Mouse (Mus musculus) liver, embryonic 13.5 days (tissue): ENCODE results near the gene Bank1. TPM values are rescaled to one million over a fixed set of nuclear protein-coding genes. Genes with fewer than 3 reads are reported as not detected.

Experiments
- ATAC-seq: fragments of 200-750 bp; cut with Nextera tagmentation; 2 replicates; pipeline ENCODE4 v1.8.0; 2017; ENCODE audit warnings: low read depth, mild to moderate bottlenecking, moderate number of reproducible peaks, moderate library complexity
- DNase-seq: peaks from one replicate; pipeline ENCODE4 v3.0.0; 2022
- H3K27ac ChIP-seq: fragments of 300-500 bp; sonication (generic); 2 replicates; pipeline ENCODE4 v1.5.1; 2015; ENCODE audit warnings: moderate library complexity, mild to moderate bottlenecking, inconsistent platforms
- H3K27me3 ChIP-seq: fragments of 300-500 bp; sonication (generic); 2 replicates; pipeline ENCODE4 v1.6.1; 2015; ENCODE audit warnings: mild to moderate bottlenecking, inconsistent platforms
- H3K36me3 ChIP-seq: fragments of 300-500 bp; sonication (generic); 2 replicates; pipeline ENCODE4 v1.6.1; 2015; ENCODE audit warnings: mild to moderate bottlenecking, inconsistent platforms
- H3K4me1 ChIP-seq: fragments of 300-500 bp; sonication (generic); replicated peaks from 2 replicates; pipeline ENCODE4 v1.6.1; 2015; ENCODE audit warnings: inconsistent platforms
- H3K4me2 ChIP-seq: fragments of 300-500 bp; sonication (generic); 2 replicates; pipeline ENCODE4 v1.6.1; 2015; ENCODE audit warnings: inconsistent platforms, mild to moderate bottlenecking, moderate library complexity
- H3K4me3 ChIP-seq: fragments of 300-500 bp; sonication (generic); replicated peaks from 2 replicates; pipeline ENCODE4 v1.5.1; 2015; ENCODE audit warnings: mild to moderate bottlenecking, inconsistent platforms
- H3K9ac ChIP-seq: fragments of 300-500 bp; sonication (generic); 2 replicates; pipeline ENCODE4 v1.6.1; 2015; ENCODE audit warnings: mild to moderate bottlenecking, inconsistent platforms
- H3K9me3 ChIP-seq: fragments of 300-500 bp; sonication (generic); replicated peaks from 2 replicates; pipeline ENCODE4 v1.6.1; 2016; ENCODE audit warnings: inconsistent platforms
- WGBS: fragments of 180-500 bp; shearing (Covaris S2); methylation state at CpG from one replicate; pipeline ENCODE4 v1.1.7; 2015; ENCODE audit not compliant: insufficient replicate concordance; 5-methylcytosine and 5-hydroxymethylcytosine counted together
- polyA plus RNA-seq: library from polyadenylated mRNA; unstranded; fragments of >200 nt; fragmentation: Nextera tagmentation; extraction: Ambion mirVana; gene quantifications from 2 replicates; pipeline ENCODE4 v1.2.1, GENCODE M21; 2015

The Bank1 gene
- 2.2 and 2.4 TPM in 2 replicates for polyA plus RNA-seq

- Histone ChIP-seq H3K9ac (no peak within 1 kb of the TSS), H3K4me3 (no peak within 1 kb of the TSS), H3K27me3 (no peaks in the 10 kb centered on the region), H3K4me1 (no peaks in the 10 kb centered on the region), H3K4me2 (no peak within 1 kb of the TSS), H3K36me3 (no peaks in the 10 kb centered on the region), H3K27ac (no peak within 1 kb of the TSS), H3K9me3 (no peaks in the 10 kb centered on the region)
- peak; percentile 65 for ATAC-seq
- 32% methylated on average over 5 of the region's 5 CpGs for WGBS
- peak; percentile 18 for DNase-seq
These were observed at the start of gene Bank1 for GRCm38 (mm10) chr3:136325783-136326182. TSS of gene Bank1 (minus strand) at chr3:136326066.

- no peak overlapping the region for H3K4me2 ChIP-seq
- no peak overlapping the region for H3K27ac ChIP-seq
- H3K4me3 ChIP-seq = no peak overlapping the region
- no peak for ATAC-seq
- H3K9me3 ChIP-seq = no peaks in the 10 kb centered on the region
- no peaks in the 10 kb centered on the region for H3K27me3 ChIP-seq
- DNase-seq = no peak
- H3K36me3 ChIP-seq = no peaks in the 10 kb centered on the region
- no peak overlapping the region for H3K9ac ChIP-seq
- 75% methylated on average over 11 of the region's 11 CpGs for WGBS
- no peaks in the 10 kb centered on the region for H3K4me1 ChIP-seq
These were observed 44.0 kb upstream of the Bank1 start for GRCm38 (mm10) chr3:136369916-136370315.

- H3K36me3 ChIP-seq = no peaks in the 10 kb centered on the region
- no peaks in the 10 kb centered on the region for H3K4me1 ChIP-seq
- H3K9ac ChIP-seq = no peak overlapping the region
- H3K4me3 ChIP-seq = no peak overlapping the region
- ATAC-seq (no peak), DNase-seq (no peak)
- H3K27ac ChIP-seq = no peak overlapping the region
- no peaks in the 10 kb centered on the region for H3K9me3 ChIP-seq
- H3K4me2 ChIP-seq = no peak overlapping the region
- no peaks in the 10 kb centered on the region for H3K27me3 ChIP-seq
- WGBS = 66% methylated on average over 9 of the region's 9 CpGs
These were observed 43.6 kb upstream of the Bank1 start for GRCm38 (mm10) chr3:136369466-136369865.

GRCm38 (mm10) chr3:136368505-136368999, 42.7 kb upstream of the Bank1 start:
- Histone ChIP-seq H3K27me3 (no peaks in the 10 kb centered on the region), H3K27ac (no peak overlapping the region), H3K9me3 (no peaks in the 10 kb centered on the region), H3K36me3 (no peaks in the 10 kb centered on the region), H3K9ac (no peak overlapping the region), H3K4me1 (no peaks in the 10 kb centered on the region), H3K4me3 (no peak overlapping the region), H3K4me2 (no peak overlapping the region)
- no peak for ATAC-seq
- no peak for DNase-seq
- WGBS = 65% methylated on average over 4 of the region's 4 CpGs

GRCm38 (mm10) chr3:136349690-136350089, 23.8 kb upstream of the Bank1 start:
- Histone ChIP-seq H3K4me2 (no peak overlapping the region), H3K4me1 (no peaks in the 10 kb centered on the region), H3K4me3 (no peak overlapping the region), H3K9ac (no peak overlapping the region), H3K27me3 (no peaks in the 10 kb centered on the region), H3K9me3 (no peaks in the 10 kb centered on the region), H3K27ac (no peak overlapping the region), H3K36me3 (no peaks in the 10 kb centered on the region)
- ATAC-seq (no peak), DNase-seq (no peak)
- 61% methylated on average over 7 of the region's 7 CpGs for WGBS

GRCm38 (mm10) chr3:136348611-136349010, 22.7 kb upstream of the Bank1 start:
- Histone ChIP-seq H3K36me3 (no peaks in the 10 kb centered on the region), H3K4me1 (no peaks in the 10 kb centered on the region), H3K27ac (no peak overlapping the region), H3K27me3 (no peaks in the 10 kb centered on the region), H3K4me3 (no peak overlapping the region), H3K9me3 (no peaks in the 10 kb centered on the region), H3K4me2 (no peak overlapping the region), H3K9ac (no peak overlapping the region)
- WGBS = 19% methylated on average over 1 of the region's 1 CpGs
- no peak for DNase-seq
- ATAC-seq = no peak

GRCm38 (mm10) chr3:136347277-136347676, 21.4 kb upstream of the Bank1 start:
- no peaks in the 10 kb centered on the region for H3K9me3 ChIP-seq
- no peaks in the 10 kb centered on the region for H3K36me3 ChIP-seq
- no peak overlapping the region for H3K27ac ChIP-seq
- 37% methylated on average over 1 of the region's 1 CpGs for WGBS
- no peak for DNase-seq
- H3K27me3 ChIP-seq = no peaks in the 10 kb centered on the region
- H3K4me1 ChIP-seq = no peaks in the 10 kb centered on the region
- no peak for ATAC-seq
- H3K9ac ChIP-seq = no peak overlapping the region
- H3K4me3 ChIP-seq = no peak overlapping the region
- no peak overlapping the region for H3K4me2 ChIP-seq

GRCm38 (mm10) chr3:136341911-136342310, 16.0 kb upstream of the Bank1 start:
- H3K4me1 ChIP-seq = no peaks in the 10 kb centered on the region
- no peaks in the 10 kb centered on the region for H3K27me3 ChIP-seq
- H3K27ac ChIP-seq = no peak overlapping the region
- H3K4me3 ChIP-seq = no peak overlapping the region
- no peaks in the 10 kb centered on the region for H3K9me3 ChIP-seq
- no peak overlapping the region for H3K9ac ChIP-seq
- ATAC-seq = no peak
- H3K36me3 ChIP-seq = no peaks in the 10 kb centered on the region
- no peak overlapping the region for H3K4me2 ChIP-seq
- 75% methylated on average over 2 of the region's 2 CpGs for WGBS
- no peak for DNase-seq

GRCm38 (mm10) chr3:136339896-136340295, 14.0 kb upstream of the Bank1 start:
- ATAC-seq (no peak), DNase-seq (no peak)
- Histone ChIP-seq H3K4me3 (no peak overlapping the region), H3K4me2 (no peak overlapping the region), H3K9ac (no peak overlapping the region), H3K9me3 (no peaks in the 10 kb centered on the region), H3K4me1 (no peaks in the 10 kb centered on the region), H3K36me3 (no peaks in the 10 kb centered on the region), H3K27me3 (no peaks in the 10 kb centered on the region), H3K27ac (no peak overlapping the region)
- WGBS = 73% methylated on average over 2 of the region's 2 CpGs

GRCm38 (mm10) chr3:136331135-136331534, 5.3 kb upstream of the Bank1 start:
- WGBS = 21% methylated on average over 2 of the region's 2 CpGs
- ATAC-seq (peak; percentile 65), DNase-seq (peak; percentile 1)
- no peaks in the 10 kb centered on the region for H3K4me1 ChIP-seq
- H3K9me3 ChIP-seq = no peaks in the 10 kb centered on the region
- H3K4me2 ChIP-seq = no peak overlapping the region
- H3K36me3 ChIP-seq = no peaks in the 10 kb centered on the region
- no peak overlapping the region for H3K27ac ChIP-seq
- H3K9ac ChIP-seq = no peak overlapping the region
- H3K27me3 ChIP-seq = no peaks in the 10 kb centered on the region
- H3K4me3 ChIP-seq = no peak overlapping the region

GRCm38 (mm10) chr3:136330043-136330442, 4.2 kb upstream of the Bank1 start:
- H3K36me3 ChIP-seq = no peaks in the 10 kb centered on the region
- no peaks in the 10 kb centered on the region for H3K27me3 ChIP-seq
- DNase-seq (no peak), ATAC-seq (no peak)
- H3K27ac ChIP-seq = no peak overlapping the region
- no peak overlapping the region for H3K9ac ChIP-seq
- no peaks in the 10 kb centered on the region for H3K9me3 ChIP-seq
- no peak overlapping the region for H3K4me3 ChIP-seq
- no peaks in the 10 kb centered on the region for H3K4me1 ChIP-seq
- no peak overlapping the region for H3K4me2 ChIP-seq

- DNase-seq = no peak
- WGBS = 56% methylated on average over 6 of the region's 6 CpGs
- Histone ChIP-seq H3K4me2 (no peak overlapping the region), H3K36me3 (no peaks in the 10 kb centered on the region), H3K9me3 (no peaks in the 10 kb centered on the region), H3K4me1 (no peaks in the 10 kb centered on the region), H3K4me3 (no peak overlapping the region), H3K27me3 (no peaks in the 10 kb centered on the region), H3K9ac (no peak overlapping the region), H3K27ac (no peak overlapping the region)
- no peak for ATAC-seq
These were observed 3.3 kb upstream of the Bank1 start for GRCm38 (mm10) chr3:136329133-136329532.
